Mouse (Mus musculus): ENCODE data around the gene Tob1. TPM values are rescaled to one million over a fixed set of nuclear protein-coding genes. Genes with fewer than 3 reads are reported as not detected.

The Tob1 gene
- polyA plus RNA-seq, 1 experiment from 2014 or later = 33.1 TPM

DNA sequence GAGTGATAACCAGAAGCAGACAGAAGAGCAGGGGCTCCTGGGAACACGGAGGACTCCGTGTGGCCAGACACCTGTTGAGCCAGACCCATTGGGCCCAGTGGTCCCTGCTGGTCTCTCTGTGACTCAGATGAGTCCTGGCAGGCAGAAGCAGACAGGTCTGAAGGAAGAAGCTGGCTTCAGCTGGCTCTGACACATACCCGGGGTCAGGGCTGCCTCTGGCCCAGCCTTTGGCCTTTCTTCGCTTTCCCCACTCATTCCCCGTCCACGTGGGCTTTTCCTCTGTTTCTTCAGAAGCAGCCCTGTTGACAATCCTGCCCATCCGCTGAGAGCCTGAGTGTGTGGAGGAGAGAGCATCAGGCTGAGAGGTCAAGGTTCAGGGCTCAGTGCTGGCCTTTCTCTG lies 36.0 kb upstream of the Tob1 start:
- DNase-seq (ENCODE audit: low spot score, missing footprints) (no peak), ATAC-seq (ENCODE audit: low FRiP score) (no peak)
- H3K9me3 ChIP-seq (ENCODE audit: control insufficient read depth, low read length) = no peaks in the 10 kb centered on the region
- no peaks in the 10 kb centered on the region for H3K36me3 ChIP-seq (ENCODE audit: control insufficient read depth, insufficient read depth, low read length)
- no peaks in the 10 kb centered on the region for H3K27me3 ChIP-seq (ENCODE audit: control insufficient read depth, insufficient read depth, low read length)
- no peak overlapping the region for H3K9ac ChIP-seq (ENCODE audit: low read length)
- H3K4me1 ChIP-seq (ENCODE audit: control insufficient read depth, insufficient read depth, low read length) = 0 out of 2 replicates have a peak, but pooled peaks cover 2% of the 10 kb centered on the region
- H3K4me2 ChIP-seq = no peak overlapping the region
- WGBS = 60% methylated on average over 7 of the region's 7 CpGs
- no peak overlapping the region for H3K27ac ChIP-seq (ENCODE audit: low read depth, low read length)
- H3K4me3 ChIP-seq (ENCODE audit: low read depth, low read length) = no peak overlapping the region

- no peak overlapping the region for H3K4me2 ChIP-seq
- H3K4me3 ChIP-seq (ENCODE audit: low read depth, low read length) = no peak overlapping the region
- WGBS = 51% methylated on average over 8 of the region's 8 CpGs
- H3K9me3 ChIP-seq (ENCODE audit: control insufficient read depth, low read length) = no peaks in the 10 kb centered on the region
- H3K27ac ChIP-seq (ENCODE audit: low read depth, low read length) = no peak overlapping the region
- no peak for DNase-seq (ENCODE audit: low spot score, missing footprints)
- H3K27me3 ChIP-seq (ENCODE audit: control insufficient read depth, insufficient read depth, low read length) = no peaks in the 10 kb centered on the region
- ATAC-seq (ENCODE audit: low FRiP score) = no peak
- 0 out of 2 replicates have a peak, but pooled peaks cover 2% of the 10 kb centered on the region for H3K4me1 ChIP-seq (ENCODE audit: control insufficient read depth, insufficient read depth, low read length)
- no peak overlapping the region for H3K9ac ChIP-seq (ENCODE audit: low read length)
- H3K36me3 ChIP-seq (ENCODE audit: control insufficient read depth, insufficient read depth, low read length) = no peaks in the 10 kb centered on the region
These were observed 35.6 kb upstream of the Tob1 start for GRCm38 (mm10) chr11:94175694-94176093.

DNA sequence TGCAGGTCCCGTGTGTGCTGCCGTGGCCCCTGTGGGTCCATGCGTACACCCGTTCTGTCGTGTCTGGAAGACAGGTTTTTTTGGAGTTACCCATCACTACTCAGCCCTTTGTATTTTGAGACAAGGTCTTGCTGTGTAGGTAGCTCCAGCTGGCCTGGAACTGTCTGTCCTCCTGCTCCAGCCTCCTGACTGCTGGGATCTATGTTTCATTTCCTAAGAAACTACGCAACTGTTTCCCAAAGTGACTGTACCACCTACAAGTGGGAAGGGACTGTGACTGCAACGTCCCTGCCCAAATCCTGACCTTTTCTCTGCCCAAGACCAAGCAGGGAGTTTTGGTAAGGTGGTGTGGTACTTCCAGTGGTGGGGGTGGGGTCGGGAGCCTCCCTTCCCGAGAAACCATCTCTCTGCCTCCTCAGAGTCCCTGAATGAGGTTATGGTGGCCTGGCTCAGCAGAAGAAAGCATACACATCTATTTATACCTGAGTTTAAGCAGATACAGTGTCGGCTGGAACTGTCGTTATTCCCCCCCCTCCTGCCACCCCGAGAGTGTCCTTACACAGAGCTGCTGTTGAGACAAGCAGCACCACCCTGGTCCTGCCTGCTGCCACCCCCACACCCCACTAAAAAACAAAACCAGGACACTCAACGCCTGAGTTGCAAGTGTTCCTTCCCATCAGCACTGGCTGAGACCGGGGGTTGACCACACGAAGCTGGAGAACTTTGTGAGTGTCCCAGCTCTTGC lies 33.2 kb upstream of the Tob1 start:
- WGBS = 82% methylated on average over 15 of the region's 15 CpGs
- DNase-seq (ENCODE audit: low spot score, missing footprints) = no peak
- H3K9me3 ChIP-seq (ENCODE audit: control insufficient read depth, low read length) = no peaks in the 10 kb centered on the region
- H3K36me3 ChIP-seq (ENCODE audit: control insufficient read depth, insufficient read depth, low read length) = no peaks in the 10 kb centered on the region
- no peak overlapping the region for H3K4me2 ChIP-seq
- H3K4me1 ChIP-seq (ENCODE audit: control insufficient read depth, insufficient read depth, low read length) = 0 out of 2 replicates have a peak, but pooled peaks cover 2% of the 10 kb centered on the region
- no peak overlapping the region for H3K4me3 ChIP-seq (ENCODE audit: low read depth, low read length)
- no peak overlapping the region for H3K27ac ChIP-seq (ENCODE audit: low read depth, low read length)
- no peak overlapping the region for H3K9ac ChIP-seq (ENCODE audit: low read length)
- no peaks in the 10 kb centered on the region for H3K27me3 ChIP-seq (ENCODE audit: control insufficient read depth, insufficient read depth, low read length)
- no peak for ATAC-seq (ENCODE audit: low FRiP score)

- no peak overlapping the region for H3K27ac ChIP-seq (ENCODE audit: low read depth, low read length)
- DNase-seq (ENCODE audit: low spot score, missing footprints) (no peak), ATAC-seq (ENCODE audit: low FRiP score) (no peak)
- H3K4me2 ChIP-seq = no peak overlapping the region
- H3K9me3 ChIP-seq (ENCODE audit: control insufficient read depth, low read length) = no peaks in the 10 kb centered on the region
- no peak overlapping the region for H3K4me3 ChIP-seq (ENCODE audit: low read depth, low read length)
- H3K27me3 ChIP-seq (ENCODE audit: control insufficient read depth, insufficient read depth, low read length) = no peaks in the 10 kb centered on the region
- 30% methylated on average over 1 of the region's 1 CpGs for WGBS
- H3K36me3 ChIP-seq (ENCODE audit: control insufficient read depth, insufficient read depth, low read length) = no peaks in the 10 kb centered on the region
- H3K4me1 ChIP-seq (ENCODE audit: control insufficient read depth, insufficient read depth, low read length) = 0 out of 2 replicates have a peak, but pooled peaks cover 2% of the 10 kb centered on the region
- H3K9ac ChIP-seq (ENCODE audit: low read length) = no peak overlapping the region
These were observed 31.5 kb upstream of the Tob1 start for GRCm38 (mm10) chr11:94179768-94180167.

- DNase-seq (ENCODE audit: low spot score, missing footprints) (no peak), ATAC-seq (ENCODE audit: low FRiP score) (no peak)
- Histone ChIP-seq H3K4me2 (no peak overlapping the region), H3K27me3 (ENCODE audit: control insufficient read depth, insufficient read depth, low read length) (no peaks in the 10 kb centered on the region), H3K9me3 (ENCODE audit: control insufficient read depth, low read length) (no peaks in the 10 kb centered on the region), H3K27ac (ENCODE audit: low read depth, low read length) (no peak overlapping the region), H3K4me3 (ENCODE audit: low read depth, low read length) (no peak overlapping the region), H3K36me3 (ENCODE audit: control insufficient read depth, insufficient read depth, low read length) (no peaks in the 10 kb centered on the region), H3K4me1 (ENCODE audit: control insufficient read depth, insufficient read depth, low read length) (0 out of 2 replicates have a peak, but pooled peaks cover 2% of the 10 kb centered on the region), H3K9ac (ENCODE audit: low read length) (no peak overlapping the region)
- 79% methylated on average over 4 of the region's 4 CpGs for WGBS
These were observed 31.1 kb upstream of the Tob1 start for GRCm38 (mm10) chr11:94180194-94180593.

- no peak for DNase-seq (ENCODE audit: low spot score, missing footprints)
- H3K36me3 ChIP-seq (ENCODE audit: control insufficient read depth, insufficient read depth, low read length) = no peaks in the 10 kb centered on the region
- ATAC-seq (ENCODE audit: low FRiP score) = no peak
These were observed 29.6 kb upstream of the Tob1 start for GRCm38 (mm10) chr11:94181694-94182093.

GRCm38 (mm10) chr11:94182711-94183110 lies 28.5 kb upstream of the Tob1 start:
- H3K9ac ChIP-seq (ENCODE audit: low read length) = no peak overlapping the region
- no peaks in the 10 kb centered on the region for H3K4me1 ChIP-seq (ENCODE audit: control insufficient read depth, insufficient read depth, low read length)
- DNase-seq (ENCODE audit: low spot score, missing footprints) (no peak), ATAC-seq (ENCODE audit: low FRiP score) (no peak)
- WGBS = 89% methylated on average over 4 of the region's 4 CpGs
- H3K4me3 ChIP-seq (ENCODE audit: low read depth, low read length) = no peak overlapping the region
- no peaks in the 10 kb centered on the region for H3K27me3 ChIP-seq (ENCODE audit: control insufficient read depth, insufficient read depth, low read length)
- H3K9me3 ChIP-seq (ENCODE audit: control insufficient read depth, low read length) = no peaks in the 10 kb centered on the region
- H3K27ac ChIP-seq (ENCODE audit: low read depth, low read length) = no peak overlapping the region
- no peak overlapping the region for H3K4me2 ChIP-seq
- H3K36me3 ChIP-seq (ENCODE audit: control insufficient read depth, insufficient read depth, low read length) = no peaks in the 10 kb centered on the region

More at GRCm38 (mm10) chr11:94181694-94182093, 29.6 kb upstream of the Tob1 start:
- H3K9me3 ChIP-seq (ENCODE audit: control insufficient read depth, low read length) = no peaks in the 10 kb centered on the region
- no peaks in the 10 kb centered on the region for H3K4me1 ChIP-seq (ENCODE audit: control insufficient read depth, insufficient read depth, low read length)
- no peak overlapping the region for H3K9ac ChIP-seq (ENCODE audit: low read length)
- H3K27me3 ChIP-seq (ENCODE audit: control insufficient read depth, insufficient read depth, low read length) = no peaks in the 10 kb centered on the region
- H3K4me3 ChIP-seq (ENCODE audit: low read depth, low read length) = no peak overlapping the region
- no peak overlapping the region for H3K27ac ChIP-seq (ENCODE audit: low read depth, low read length)
- no peak overlapping the region for H3K4me2 ChIP-seq
- WGBS = 93% methylated on average over 8 of the region's 8 CpGs

DNA sequence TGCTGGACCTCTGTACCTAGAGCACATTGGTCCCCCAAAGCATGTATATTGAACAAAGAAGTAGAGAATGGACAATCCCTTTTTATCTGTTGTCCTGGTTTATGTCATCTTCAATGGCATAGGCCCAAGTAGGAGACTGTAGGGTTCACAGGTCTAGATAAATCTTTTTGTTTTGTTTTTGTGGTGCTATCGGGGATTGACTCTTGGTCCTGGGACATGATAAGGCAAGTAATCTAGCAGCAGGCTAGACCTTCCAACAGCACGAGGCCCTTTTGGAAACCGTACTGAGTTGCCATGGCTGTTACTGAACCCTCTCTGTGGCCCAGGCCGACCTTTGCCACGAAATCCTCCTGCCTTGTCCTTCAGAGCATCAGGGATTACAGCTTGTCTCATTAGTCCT lies 28.1 kb upstream of the Tob1 start:
- ATAC-seq (ENCODE audit: low FRiP score) (no peak), DNase-seq (ENCODE audit: low spot score, missing footprints) (no peak)
- H3K36me3 ChIP-seq (ENCODE audit: control insufficient read depth, insufficient read depth, low read length) = no peaks in the 10 kb centered on the region
- H3K9ac ChIP-seq (ENCODE audit: low read length) = no peak overlapping the region
- no peaks in the 10 kb centered on the region for H3K27me3 ChIP-seq (ENCODE audit: control insufficient read depth, insufficient read depth, low read length)
- no peak overlapping the region for H3K27ac ChIP-seq (ENCODE audit: low read depth, low read length)
- 88% methylated on average over 5 of the region's 5 CpGs for WGBS
- no peak overlapping the region for H3K4me2 ChIP-seq
- H3K4me3 ChIP-seq (ENCODE audit: low read depth, low read length) = no peak overlapping the region
- H3K4me1 ChIP-seq (ENCODE audit: control insufficient read depth, insufficient read depth, low read length) = no peaks in the 10 kb centered on the region
- H3K9me3 ChIP-seq (ENCODE audit: control insufficient read depth, low read length) = no peaks in the 10 kb centered on the region

DNA sequence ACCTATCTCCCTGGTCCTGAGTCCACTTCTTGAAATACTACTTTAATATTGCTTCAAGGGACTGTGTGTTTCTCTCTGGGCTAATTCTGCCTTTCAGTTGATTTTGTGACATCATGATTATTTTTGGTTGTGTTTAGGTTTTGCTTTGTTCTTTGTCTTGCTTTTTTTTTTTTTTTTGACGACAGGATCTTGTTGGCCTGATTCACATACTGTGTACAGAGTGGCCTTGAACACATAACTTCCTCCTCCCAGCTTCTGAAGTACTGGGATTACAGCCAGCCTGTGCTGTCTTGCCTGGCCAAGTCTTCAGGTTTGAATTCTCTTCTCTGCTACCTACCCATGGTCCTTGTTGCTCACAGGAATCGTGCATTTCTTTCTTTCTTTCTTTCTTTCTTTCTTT lies 27.6 kb upstream of the Tob1 start:
- Histone ChIP-seq H3K9me3 (ENCODE audit: control insufficient read depth, low read length) (no peaks in the 10 kb centered on the region), H3K4me1 (ENCODE audit: control insufficient read depth, insufficient read depth, low read length) (no peaks in the 10 kb centered on the region), H3K4me2 (no peak overlapping the region), H3K27ac (ENCODE audit: low read depth, low read length) (no peak overlapping the region), H3K36me3 (ENCODE audit: control insufficient read depth, insufficient read depth, low read length) (no peaks in the 10 kb centered on the region), H3K9ac (ENCODE audit: low read length) (no peak overlapping the region), H3K4me3 (ENCODE audit: low read depth, low read length) (no peak overlapping the region), H3K27me3 (ENCODE audit: control insufficient read depth, insufficient read depth, low read length) (no peaks in the 10 kb centered on the region)
- WGBS = 82% methylated on average over 2 of the region's 2 CpGs
- no peak for ATAC-seq (ENCODE audit: low FRiP score)
- DNase-seq (ENCODE audit: low spot score, missing footprints) = no peak

Data from midbrain, embryonic 11.5 days (tissue).